Comparison of ENCODE assay signal across 28 mouse cellular contexts in the genomic region with DNA sequence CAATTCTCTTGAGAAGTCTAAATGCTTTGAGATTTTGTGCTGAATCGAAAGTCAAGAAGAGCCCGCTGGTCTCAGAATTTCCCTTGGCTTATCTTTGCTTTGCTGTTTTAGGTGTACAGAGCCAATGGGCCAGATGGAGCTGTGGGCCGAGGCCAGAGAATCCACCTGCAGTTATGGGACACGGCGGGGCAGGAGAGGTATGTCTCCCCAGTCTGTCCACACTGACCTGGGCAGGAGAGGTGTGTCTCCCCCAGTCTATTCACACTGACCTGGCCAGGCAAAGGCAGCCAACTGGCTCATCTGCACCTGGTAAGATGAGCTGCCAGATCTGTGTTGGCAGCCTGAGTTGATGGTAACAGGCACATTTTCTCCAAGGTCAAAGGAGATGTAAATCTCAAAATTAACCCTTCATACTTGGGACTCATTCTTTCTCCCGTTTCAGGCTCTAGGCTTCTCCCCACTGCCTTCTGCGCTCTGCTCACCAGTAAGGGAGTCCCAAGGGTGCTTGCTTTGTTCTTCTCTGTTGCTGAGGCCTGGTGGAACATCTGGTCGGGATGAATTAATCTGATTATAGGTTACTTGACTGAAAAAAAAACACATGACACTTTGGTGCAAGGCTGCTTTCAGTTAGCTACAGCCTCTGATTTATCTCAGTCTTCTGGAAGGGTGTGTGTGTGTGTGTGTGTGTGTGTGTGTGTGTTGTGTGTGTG. TPM values are rescaled to one million over a fixed set of nuclear protein-coding genes. Genes with fewer than 3 reads are reported as not detected.
DNase-seq lines count a peak whose midpoint lies in the region; ATAC-seq and TF ChIP-seq lines count a peak whose summit lies in the region.
"Had no signal": no experiment of that assay in that cellular context is flagged by ENCODE, and none has a peak within 500 bp of the region (broad histone marks: within the 10 kb centered on the region; RNA-seq: fewer than 3 reads in every experiment).

No protein-coding gene starts in this region.

- H3K9me3 ChIP-seq in embryonic facial prominence, embryonic 14.5 days (ENCODE audit: control insufficient read depth, low read length), result no peaks in the 10 kb centered on the region
- H3K9me3 ChIP-seq in embryonic facial prominence, embryonic 10.5 days, result no peaks in the 10 kb centered on the region
- H3K9me3 ChIP-seq in intestine, postnatal 0 days (ENCODE audit: control insufficient read depth), result no peaks in the 10 kb centered on the region
- H3K9me3 ChIP-seq: embryonic facial prominence, embryonic 15.5 days; forebrain, embryonic 15.5 days; heart, embryonic 12.5 days; hindbrain, embryonic 12.5 days; limb, embryonic 12.5 days; neural tube, embryonic 12.5 days had no signal

- H3K4me2 ChIP-seq in embryonic facial prominence, embryonic 14.5 days (ENCODE audit: low read depth, low read length), result no peak overlapping the region
- no peak overlapping the region for H3K4me2 ChIP-seq in intestine, postnatal 0 days (replicated peaks; ENCODE audit: low read depth)
- H3K4me2 ChIP-seq: embryonic facial prominence, embryonic 15.5 days; forebrain, embryonic 15.5 days; heart, embryonic 12.5 days; hindbrain, embryonic 12.5 days; limb, embryonic 12.5 days; liver, embryonic 11.5 days; neural tube, embryonic 12.5 days had no signal

- no peaks in the 10 kb centered on the region for H3K4me1 ChIP-seq in embryonic facial prominence, embryonic 14.5 days (ENCODE audit: control insufficient read depth, insufficient read depth, low read length)
- no peaks in the 10 kb centered on the region for H3K4me1 ChIP-seq in embryonic facial prominence, embryonic 10.5 days
- H3K4me1 ChIP-seq in intestine, postnatal 0 days (replicated peaks; ENCODE audit: control insufficient read depth, insufficient read depth, low read length), result no peaks in the 10 kb centered on the region
- H3K4me1 ChIP-seq: embryonic facial prominence, embryonic 15.5 days; forebrain, embryonic 15.5 days; hindbrain, embryonic 12.5 days; limb, embryonic 12.5 days; neural tube, embryonic 12.5 days had no signal

- H3K36me3 ChIP-seq in embryonic facial prominence, embryonic 14.5 days (ENCODE audit: control insufficient read depth, insufficient read depth, low read length), result no peaks in the 10 kb centered on the region
- no peaks in the 10 kb centered on the region for H3K36me3 ChIP-seq in embryonic facial prominence, embryonic 10.5 days (replicated peaks)
- H3K36me3 ChIP-seq in intestine, postnatal 0 days (ENCODE audit: control insufficient read depth, insufficient read depth), result no peaks in the 10 kb centered on the region
- H3K36me3 ChIP-seq: embryonic facial prominence, embryonic 15.5 days; forebrain, embryonic 15.5 days; heart, embryonic 12.5 days; hindbrain, embryonic 12.5 days; limb, embryonic 12.5 days; neural tube, embryonic 12.5 days had no signal

- no peaks in the 10 kb centered on the region for H3K27me3 ChIP-seq in embryonic facial prominence, embryonic 14.5 days (replicated peaks; ENCODE audit: control insufficient read depth, insufficient read depth, low read length)
- H3K27me3 ChIP-seq in embryonic facial prominence, embryonic 10.5 days (replicated peaks; ENCODE audit: low read depth, poor library complexity, severe bottlenecking), result no peaks in the 10 kb centered on the region
- H3K27me3 ChIP-seq in intestine, postnatal 0 days (replicated peaks; ENCODE audit: control insufficient read depth, insufficient read depth, low read length), result no peaks in the 10 kb centered on the region
- H3K27me3 ChIP-seq: embryonic facial prominence, embryonic 15.5 days; forebrain, embryonic 15.5 days; heart, embryonic 12.5 days; hindbrain, embryonic 12.5 days; limb, embryonic 12.5 days; neural tube, embryonic 12.5 days had no signal

- no peak overlapping the region for H3K9ac ChIP-seq in embryonic facial prominence, embryonic 14.5 days (ENCODE audit: low read depth, low read length)
- no peak overlapping the region for H3K9ac ChIP-seq in intestine, postnatal 0 days (ENCODE audit: low read depth, low read length)
- H3K9ac ChIP-seq: embryonic facial prominence, embryonic 15.5 days; forebrain, embryonic 15.5 days; heart, embryonic 12.5 days; hindbrain, embryonic 12.5 days; limb, embryonic 12.5 days; neural tube, embryonic 12.5 days had no signal

- 73% methylated on average over 8 of the region's 8 CpGs for WGBS in embryonic facial prominence, embryonic 14.5 days
- WGBS in embryonic facial prominence, embryonic 10.5 days, result 80% methylated on average over 8 of the region's 8 CpGs
- WGBS in intestine, postnatal 0 days, result 86% methylated on average over 8 of the region's 8 CpGs

- no peak for ATAC-seq in embryonic facial prominence, embryonic 14.5 days (ENCODE audit: low read depth)
- ATAC-seq in intestine, postnatal 0 days, result no peak
- ATAC-seq: forebrain, embryonic 15.5 days had no signal

- TF ChIP-seq CTCF in intestine, postnatal 0 days (IDR thresholded peaks at IDR 0.05; ENCODE audit: low read depth), result no peak

- H3K27ac ChIP-seq in embryonic facial prominence, embryonic 14.5 days (replicated peaks; ENCODE audit: low read depth, low read length), result no peak overlapping the region
- no peak overlapping the region for H3K27ac ChIP-seq in embryonic facial prominence, embryonic 10.5 days (replicated peaks)
- H3K27ac ChIP-seq in intestine, postnatal 0 days (ENCODE audit: low read depth, low read length), result no peak overlapping the region
- H3K27ac ChIP-seq: embryonic facial prominence, embryonic 15.5 days; forebrain, embryonic 15.5 days; hindbrain, embryonic 12.5 days; limb, embryonic 12.5 days; neural tube, embryonic 12.5 days had no signal

- peak; percentile 11 for DNase-seq in embryonic facial prominence, embryonic 14.5 days (ENCODE audit: low spot score)
- DNase-seq in embryonic facial prominence, embryonic 10.5 days (ENCODE audit: low spot score), result no peak
- DNase-seq in retina, postnatal 1 day, result peak; percentile 35
- no peak for DNase-seq in retina, embryonic 14.5 days (ENCODE audit: low spot score)
- DNase-seq in cerebellum, adult 8-10 months, result peak; percentile 79
- peak; percentile 80 to 85 for DNase-seq in cerebellum, postnatal 36 days
- DNase-seq in lung, postnatal 36 days, result no peak
- DNase-seq: adrenal gland, adult 2 months; gastrocnemius, postnatal 10 days; heart, adult 18-20 months; heart, postnatal 10 days; kidney, adult 2 months; kidney, postnatal 10 days; lung, adult 18-20 months; lung, postnatal 10 days; midbrain, embryonic 14.5 days; right cerebral cortex, postnatal 4 days; thymus, adult 18-20 months; thymus, postnatal 4 days had no signal

- H3K4me3 ChIP-seq in embryonic facial prominence, embryonic 14.5 days (ENCODE audit: low read depth, low read length), result no peak overlapping the region
- H3K4me3 ChIP-seq in embryonic facial prominence, embryonic 10.5 days, result no peak overlapping the region
- no peak overlapping the region for H3K4me3 ChIP-seq in intestine, postnatal 0 days (ENCODE audit: low read depth, low read length)
- H3K4me3 ChIP-seq: embryonic facial prominence, embryonic 15.5 days; forebrain, embryonic 15.5 days; heart, embryonic 12.5 days; hindbrain, embryonic 12.5 days; limb, embryonic 12.5 days; neural tube, embryonic 12.5 days had no signal

RNA-seq across cellular contexts. Expression of a gene that starts 19.2 kb away (rescaled TPM):
- 0.10 TPM in 1 of 2 replicates, not detected in the other for polyA plus RNA-seq in embryonic facial prominence, embryonic 14.5 days (2014; fragmentation: Nextera tagmentation; extraction: Ambion mirVana)
- 0.26 TPM in 1 of 2 replicates, not detected in the other for polyA plus RNA-seq in embryonic facial prominence, embryonic 10.5 days (2016; fragmentation: Nextera tagmentation; extraction: Ambion mirVana)
- polyA plus RNA-seq in intestine, postnatal 0 days (2015; fragmentation: Nextera tagmentation; extraction: Ambion mirVana), result 0.16 TPM in 1 of 2 replicates, not detected in the other
- polyA plus RNA-seq: embryonic facial prominence, embryonic 15.5 days; forebrain, embryonic 15.5 days; heart, embryonic 12.5 days; limb, embryonic 12.5 days; liver, embryonic 11.5 days; neural tube, embryonic 12.5 days had no signal

RNA-seq across cellular contexts. Expression of a gene that starts 19.8 kb away (rescaled TPM):
- polyA plus RNA-seq in embryonic facial prominence, embryonic 14.5 days (2014; fragmentation: Nextera tagmentation; extraction: Ambion mirVana), result not detected in 2 replicates
- not detected in 2 replicates for polyA plus RNA-seq in embryonic facial prominence, embryonic 10.5 days (2016; fragmentation: Nextera tagmentation; extraction: Ambion mirVana)
- polyA plus RNA-seq in intestine, postnatal 0 days (2015; fragmentation: Nextera tagmentation; extraction: Ambion mirVana), result not detected in 2 replicates
- polyA plus RNA-seq: adrenal gland, adult 2 months; embryonic facial prominence, embryonic 15.5 days; forebrain, embryonic 15.5 days; heart, embryonic 12.5 days; hindbrain, embryonic 12.5 days; kidney, adult 2 months; limb, embryonic 12.5 days; liver, embryonic 11.5 days; midbrain, embryonic 14.5 days; neural tube, embryonic 12.5 days; stomach, embryonic 16.5 days had no signal

RNA-seq across cellular contexts. Expression of a gene that starts 30.8 kb away (rescaled TPM):
- 105 and 119 TPM in 2 replicates for polyA plus RNA-seq in embryonic facial prominence, embryonic 14.5 days (2014; fragmentation: Nextera tagmentation; extraction: Ambion mirVana)
- 162 and 164 TPM in 2 replicates for polyA plus RNA-seq in embryonic facial prominence, embryonic 10.5 days (2016; fragmentation: Nextera tagmentation; extraction: Ambion mirVana)
- 45.0 and 45.3 TPM in 2 replicates for polyA plus RNA-seq in intestine, postnatal 0 days (2015; fragmentation: Nextera tagmentation; extraction: Ambion mirVana)

RNA-seq across cellular contexts. Expression of a gene that starts 37.8 kb away (rescaled TPM):
- 2.1 and 2.5 TPM in 2 replicates for polyA plus RNA-seq in embryonic facial prominence, embryonic 14.5 days (2014; fragmentation: Nextera tagmentation; extraction: Ambion mirVana)
- polyA plus RNA-seq in embryonic facial prominence, embryonic 10.5 days (2016; fragmentation: Nextera tagmentation; extraction: Ambion mirVana), result 3.0 and 5.3 TPM in 2 replicates
- 5.7 and 5.8 TPM in 2 replicates for polyA plus RNA-seq in intestine, postnatal 0 days (2015; fragmentation: Nextera tagmentation; extraction: Ambion mirVana)

RNA-seq across cellular contexts. Expression of a gene that starts 42.3 kb away (rescaled TPM):
- 11.5 and 14.6 TPM in 2 replicates for polyA plus RNA-seq in embryonic facial prominence, embryonic 14.5 days (2014; fragmentation: Nextera tagmentation; extraction: Ambion mirVana)
- 15.0 and 17.4 TPM in 2 replicates for polyA plus RNA-seq in embryonic facial prominence, embryonic 10.5 days (2016; fragmentation: Nextera tagmentation; extraction: Ambion mirVana)
- 4.7 and 5.9 TPM in 2 replicates for polyA plus RNA-seq in intestine, postnatal 0 days (2015; fragmentation: Nextera tagmentation; extraction: Ambion mirVana)

Comparison
In these comparisons a context has a peak if more than half of its experiments do, and no peak if none do; other contexts are left out.
1. DNase-seq: peak in embryonic facial prominence, embryonic 14.5 days (single experiment), retina, postnatal 1 day (single experiment), cerebellum, adult 8-10 months (single experiment) and cerebellum, postnatal 36 days (2 of 2); none in embryonic facial prominence, embryonic 10.5 days (single experiment), retina, embryonic 14.5 days (single experiment) and lung, postnatal 36 days (single experiment).